Mouse (Mus musculus): ENCODE measurements at regions not wholly inside any gene's neighbourhood (a gene's known extent, or its start where the extent isn't known, plus 50 kb on each side); places are given as distances from the start of the nearest gene placed in this dataset.

DNA sequence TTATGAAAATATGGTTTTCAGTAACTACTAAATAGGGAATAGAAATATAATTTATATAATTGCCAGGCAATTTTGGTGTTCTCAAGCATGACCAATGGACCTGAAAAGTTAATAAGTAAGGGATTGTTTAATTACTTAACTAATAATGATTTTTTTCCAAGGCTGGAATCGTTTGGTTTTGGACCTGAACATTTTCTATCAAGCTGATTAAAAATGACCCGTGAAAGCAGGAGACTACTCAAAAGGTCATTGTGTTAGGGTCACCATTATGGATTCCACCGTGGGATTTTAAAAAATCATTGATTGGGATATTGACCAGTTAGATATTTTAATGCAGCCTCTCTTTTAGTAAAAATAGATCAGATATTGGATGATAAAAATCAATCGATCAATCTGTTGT lies 416.9 kb downstream of the Pik3r1 start:
- H3K4me1 ChIP-seq (ENCODE audit: control insufficient read depth, insufficient read depth, low read length), result no peaks in the 10 kb centered on the region
- no peaks in the 10 kb centered on the region for H3K27me3 ChIP-seq (replicated peaks; ENCODE audit: control insufficient read depth, insufficient read depth, low read length)
- no peak overlapping the region for H3K4me3 ChIP-seq (ENCODE audit: insufficient read depth, low read depth, low read length)
- peak; percentile 35 for DNase-seq
- no peaks in the 10 kb centered on the region for H3K36me3 ChIP-seq (ENCODE audit: control insufficient read depth, insufficient read depth, low read length)
- TF ChIP-seq CTCF (conservative IDR thresholded peaks at IDR 0.05; ENCODE audit: insufficient read depth, insufficient read length, low read depth, low read length) (no peak), POLR2A (IDR thresholded peaks at IDR 0.05; ENCODE audit: low read depth, low read length) (no peak)
- H3K27ac ChIP-seq (ENCODE audit: insufficient read depth, low read depth, low read length), result no peak overlapping the region; the same call in 1 of the 2 replicates
- WGBS, result 49% methylated on average over 4 of the region's 4 CpGs

DNA sequence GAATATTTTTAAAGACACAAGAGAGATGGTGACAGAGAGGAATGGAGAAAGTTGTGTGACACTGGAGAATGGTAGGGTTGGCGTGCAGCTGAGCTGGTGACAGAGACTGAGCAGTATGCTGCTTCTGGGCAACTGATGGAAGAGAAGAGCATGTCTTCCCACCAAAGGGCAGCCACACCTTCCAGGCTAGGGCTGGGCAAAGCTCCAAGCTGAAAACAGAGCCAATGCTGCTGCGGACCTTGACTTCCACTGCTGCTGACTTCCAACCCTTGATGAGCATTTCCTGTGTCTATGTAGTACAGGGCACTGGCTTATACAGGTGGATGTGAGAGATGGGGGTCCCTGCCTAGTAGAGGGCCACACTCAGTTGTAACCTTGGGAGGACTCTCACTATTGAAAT lies 418.7 kb downstream of the Pik3r1 start:
- Histone ChIP-seq H3K4me1 (ENCODE audit: control insufficient read depth, insufficient read depth, low read length) (no peaks in the 10 kb centered on the region), H3K27me3 (replicated peaks; ENCODE audit: control insufficient read depth, insufficient read depth, low read length) (no peaks in the 10 kb centered on the region), H3K4me3 (ENCODE audit: insufficient read depth, low read depth, low read length) (no peak overlapping the region), H3K27ac (ENCODE audit: insufficient read depth, low read depth, low read length) (no peak overlapping the region), H3K36me3 (ENCODE audit: control insufficient read depth, insufficient read depth, low read length) (no peaks in the 10 kb centered on the region)
- DNase-seq, result peak; percentile 89
- no peak for TF ChIP-seq CTCF (conservative IDR thresholded peaks at IDR 0.05; ENCODE audit: insufficient read depth, insufficient read length, low read depth, low read length)
- no peak for TF ChIP-seq POLR2A (IDR thresholded peaks at IDR 0.05; ENCODE audit: low read depth, low read length)
- 50% methylated on average over 2 of the region's 2 CpGs for WGBS

DNA sequence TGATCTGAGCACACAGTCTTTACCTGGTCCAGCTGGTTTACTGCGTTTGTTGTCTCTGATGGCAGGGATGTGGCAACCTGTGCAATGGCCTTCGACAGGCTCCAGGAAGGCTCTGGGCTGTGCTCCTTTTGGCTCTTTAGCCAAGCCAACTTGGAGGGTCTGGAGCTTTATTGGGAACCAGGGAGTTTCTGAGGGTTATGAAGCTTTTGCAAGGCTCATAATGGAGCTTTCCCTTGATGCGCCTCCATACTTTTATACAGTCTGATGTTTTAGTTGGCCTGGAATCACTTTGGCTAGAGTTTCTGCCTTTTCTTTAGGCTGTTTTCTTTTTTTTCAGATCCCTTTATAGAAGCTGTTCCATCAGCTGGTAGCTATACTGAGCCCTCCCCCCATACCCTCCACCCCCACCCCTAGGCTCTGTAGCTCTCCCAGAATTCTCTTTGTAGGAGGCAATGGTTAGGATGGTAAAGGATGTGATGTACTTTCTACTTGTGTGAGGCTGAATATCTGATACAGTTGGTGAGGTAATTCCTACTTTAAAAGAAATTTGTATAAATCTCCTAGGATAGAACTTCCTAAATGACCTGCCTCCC lies 429.6 kb downstream of the Pik3r1 start:
- H3K36me3 ChIP-seq (ENCODE audit: control insufficient read depth, insufficient read depth, low read length), result no peaks in the 10 kb centered on the region
- 82% methylated on average over 3 of the region's 3 CpGs for WGBS
- H3K27ac ChIP-seq (ENCODE audit: insufficient read depth, low read depth, low read length), result no peak overlapping the region
- TF ChIP-seq POLR2A (IDR thresholded peaks at IDR 0.05; ENCODE audit: low read depth, low read length), result no peak
- DNase-seq, result no peak
- H3K27me3 ChIP-seq (replicated peaks; ENCODE audit: control insufficient read depth, insufficient read depth, low read length), result no peaks in the 10 kb centered on the region
- no peak overlapping the region for H3K4me3 ChIP-seq (ENCODE audit: insufficient read depth, low read depth, low read length)
- no peaks in the 10 kb centered on the region for H3K4me1 ChIP-seq (ENCODE audit: control insufficient read depth, insufficient read depth, low read length)

DNA sequence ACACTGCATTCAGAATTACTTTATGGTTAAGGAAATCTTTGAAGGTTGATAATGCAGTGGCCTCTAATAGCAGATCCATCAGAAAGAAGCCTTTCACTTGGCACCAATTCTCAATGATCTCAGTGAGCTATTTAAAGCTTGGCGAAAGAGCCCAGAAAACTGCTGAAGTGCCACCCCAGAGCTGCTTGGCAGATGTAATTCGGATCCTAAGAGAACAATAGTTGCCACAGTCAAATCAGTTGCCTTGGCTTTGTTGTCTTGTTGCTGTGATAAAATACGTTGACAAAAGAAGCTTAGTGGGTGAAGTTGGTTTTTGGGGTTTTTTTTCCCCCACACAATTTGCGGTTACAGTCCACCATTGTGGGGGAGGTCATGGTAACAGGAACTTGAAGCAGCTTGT lies 449.4 kb downstream of the Pik3r1 start:
- DNase-seq, result no peak
- WGBS, result 77% methylated on average over 4 of the region's 4 CpGs
- no peak for TF ChIP-seq CTCF (conservative IDR thresholded peaks at IDR 0.05; ENCODE audit: insufficient read depth, insufficient read length, low read depth, low read length)
- no peak for TF ChIP-seq POLR2A (IDR thresholded peaks at IDR 0.05; ENCODE audit: low read depth, low read length)
- no peak overlapping the region for H3K27ac ChIP-seq (ENCODE audit: insufficient read depth, low read depth, low read length)
- H3K4me3 ChIP-seq (ENCODE audit: insufficient read depth, low read depth, low read length), result no peak overlapping the region
- H3K4me1 ChIP-seq (ENCODE audit: control insufficient read depth, insufficient read depth, low read length), result no peaks in the 10 kb centered on the region; the same call in 1 of the 2 replicates
- no peaks in the 10 kb centered on the region for H3K36me3 ChIP-seq (ENCODE audit: control insufficient read depth, insufficient read depth, low read length)
- no peaks in the 10 kb centered on the region for H3K27me3 ChIP-seq (replicated peaks; ENCODE audit: control insufficient read depth, insufficient read depth, low read length)

GRCm38 (mm10) chr13:101316336-101316735 lies 451.7 kb downstream of the Pik3r1 start:
- WGBS, result 54% methylated on average over 4 of the region's 4 CpGs
- TF ChIP-seq POLR2A (IDR thresholded peaks at IDR 0.05; ENCODE audit: low read depth, low read length), result no peak
- TF ChIP-seq CTCF (conservative IDR thresholded peaks at IDR 0.05; ENCODE audit: insufficient read depth, insufficient read length, low read depth, low read length), result no peak
- Histone ChIP-seq H3K27ac (ENCODE audit: insufficient read depth, low read depth, low read length) (no peak overlapping the region), H3K36me3 (ENCODE audit: control insufficient read depth, insufficient read depth, low read length) (no peaks in the 10 kb centered on the region), H3K27me3 (replicated peaks; ENCODE audit: control insufficient read depth, insufficient read depth, low read length) (no peaks in the 10 kb centered on the region), H3K4me1 (ENCODE audit: control insufficient read depth, insufficient read depth, low read length) (no peaks in the 10 kb centered on the region; the same call in 1 of the 2 replicates), H3K4me3 (ENCODE audit: insufficient read depth, low read depth, low read length) (no peak overlapping the region)
- peak; percentile 23 for DNase-seq

- Histone ChIP-seq H3K27ac (ENCODE audit: insufficient read depth, low read depth, low read length) (no peak overlapping the region), H3K4me1 (ENCODE audit: control insufficient read depth, insufficient read depth, low read length) (no peaks in the 10 kb centered on the region; the same call in 1 of the 2 replicates), H3K36me3 (ENCODE audit: control insufficient read depth, insufficient read depth, low read length) (no peaks in the 10 kb centered on the region), H3K4me3 (ENCODE audit: insufficient read depth, low read depth, low read length) (no peak overlapping the region), H3K27me3 (replicated peaks; ENCODE audit: control insufficient read depth, insufficient read depth, low read length) (no peaks in the 10 kb centered on the region)
- TF ChIP-seq CTCF (conservative IDR thresholded peaks at IDR 0.05; ENCODE audit: insufficient read depth, insufficient read length, low read depth, low read length) (no peak), POLR2A (IDR thresholded peaks at IDR 0.05; ENCODE audit: low read depth, low read length) (no peak)
- peak; percentile 79 for DNase-seq
Measured at GRCm38 (mm10) chr13:101314040-101314439, 454.0 kb downstream of the Pik3r1 start.

- H3K36me3 ChIP-seq (ENCODE audit: control insufficient read depth, insufficient read depth, low read length), result no peaks in the 10 kb centered on the region
- TF ChIP-seq POLR2A (IDR thresholded peaks at IDR 0.05; ENCODE audit: low read depth, low read length) (no peak), CTCF (conservative IDR thresholded peaks at IDR 0.05; ENCODE audit: insufficient read depth, insufficient read length, low read depth, low read length) (no peak)
- DNase-seq, result peak; percentile 61
- no peaks in the 10 kb centered on the region; the same call in 1 of the 2 replicates for H3K4me1 ChIP-seq (ENCODE audit: control insufficient read depth, insufficient read depth, low read length)
- no peak overlapping the region for H3K4me3 ChIP-seq (ENCODE audit: insufficient read depth, low read depth, low read length)
- no peaks in the 10 kb centered on the region for H3K27me3 ChIP-seq (replicated peaks; ENCODE audit: control insufficient read depth, insufficient read depth, low read length)
- H3K27ac ChIP-seq (ENCODE audit: insufficient read depth, low read depth, low read length), result no peak overlapping the region
- WGBS, result 35% methylated on average over 3 of the region's 3 CpGs
Measured at GRCm38 (mm10) chr13:101311634-101312314, 456.2 kb downstream of the Pik3r1 start.
